Mouse (Mus musculus) left cerebral cortex, postnatal 14 days (tissue): Measurements from ENCODE around the gene Tmcc1. TPM values are rescaled to one million over a fixed set of nuclear protein-coding genes. Genes with fewer than 3 reads are reported as not detected.

Experiments used
- DNase-seq, 2 experiments: peaks; one replicate each; pipeline ENCODE4 v3.0.0; 2021 to 2022; ENCODE audit warnings: low spot score in 2 of 2, mixed read lengths in 1 of 2
- intact Hi-C: fragments of 180-260 bp; cut with DNase I; formaldehyde crosslinking; loops from one replicate; pipeline ENCODE4 v1.15.1; 2025
- total RNA-seq, 2 experiments: library from RNA; stranded (reverse); gene quantifications; 2 replicates each; pipeline ENCODE4 v1.2.3; 2021

Gene Tmcc1
- total RNA-seq, 2 experiments from 2014 or later = 57.1 to 60.6 TPM

DNA sequence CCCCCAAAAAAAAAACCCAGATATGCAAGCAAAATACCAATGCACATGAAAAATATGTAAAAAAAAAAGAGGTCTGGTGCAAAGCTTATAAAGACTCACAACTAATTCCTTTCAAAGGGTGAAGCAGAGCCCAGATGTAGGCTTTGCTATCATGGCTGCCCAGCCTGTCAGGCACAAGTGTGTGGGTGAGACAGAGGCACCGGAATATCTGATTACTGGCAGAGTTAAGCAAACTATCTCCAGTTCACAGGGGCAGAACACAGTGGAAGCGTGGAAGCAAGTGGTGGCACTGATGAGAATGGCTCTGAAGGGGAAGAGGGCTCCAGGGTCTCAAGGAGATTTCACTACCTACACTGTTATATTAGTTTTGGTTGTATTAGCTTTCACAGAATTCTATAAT lies 155.1 kb downstream of the Tmcc1 start:
- DNase-seq = no peak
- intact Hi-C loops = no loop called here

DNA sequence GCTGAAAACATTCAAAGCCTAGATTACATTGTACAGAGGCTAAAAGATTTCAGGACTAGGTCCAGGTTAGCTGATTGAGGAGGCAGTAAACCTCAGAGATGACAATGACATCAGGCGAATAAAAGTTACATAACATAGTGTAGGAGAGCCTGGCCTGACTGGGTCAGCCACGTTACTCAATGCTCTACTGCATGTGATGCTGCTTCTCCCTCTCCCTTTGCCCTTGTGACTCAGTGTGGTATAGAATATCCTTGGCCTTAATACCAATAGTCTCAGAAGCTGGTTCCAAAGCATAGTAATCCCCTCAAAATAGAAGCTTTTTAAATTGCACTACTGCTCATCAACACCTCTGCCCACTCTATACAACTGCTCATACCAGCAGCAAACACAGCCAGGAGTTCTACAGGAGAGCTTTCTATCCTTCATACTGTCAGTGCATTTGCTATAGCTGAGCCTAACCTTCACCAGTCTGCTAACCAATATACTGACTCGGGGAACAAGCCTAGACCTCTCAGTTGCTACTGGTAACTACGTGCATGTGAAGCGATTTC lies 155.9 kb downstream of the Tmcc1 start:
- intact Hi-C loops = no loop called here
- peak in 1 of 2 experiments; percentile 24 for DNase-seq

DNA sequence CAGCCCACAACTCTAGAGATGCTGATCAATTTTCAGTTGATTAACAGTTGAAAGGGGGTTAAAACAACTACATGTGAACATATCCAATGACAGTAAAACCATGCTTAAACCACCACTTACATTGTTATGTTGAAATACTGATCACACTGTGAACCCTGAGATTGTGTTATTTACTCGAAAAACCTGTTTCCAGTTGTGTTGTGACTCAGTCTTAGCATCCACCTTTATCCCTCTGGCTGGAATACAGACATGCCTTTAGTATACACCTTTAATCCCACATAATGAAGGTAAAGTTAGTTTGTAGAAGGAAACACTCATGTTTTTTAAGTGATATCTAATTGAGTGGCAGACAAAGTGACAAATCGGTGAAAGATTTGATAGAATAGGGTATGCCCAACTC lies 156.7 kb downstream of the Tmcc1 start:
- no peak for DNase-seq
- intact Hi-C loops = no loop called here

DNA sequence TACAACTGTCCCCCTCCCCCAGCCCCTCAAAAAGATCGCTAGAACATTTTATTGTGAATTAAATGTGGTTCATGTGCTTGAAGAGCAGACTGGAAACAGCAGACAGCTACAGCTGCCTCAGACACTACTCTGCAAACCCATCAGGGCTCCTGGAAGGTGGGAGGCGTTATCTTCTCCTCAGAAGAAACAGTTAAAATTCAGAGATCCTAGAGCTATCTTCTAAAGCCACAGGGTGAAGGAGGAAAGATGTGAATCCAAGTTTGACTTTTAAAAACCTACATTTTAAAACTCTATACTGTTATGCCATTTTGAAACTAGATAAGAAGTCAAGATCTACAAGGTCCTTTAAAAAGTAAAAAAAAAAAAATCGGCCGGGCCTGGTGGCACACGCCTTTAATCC lies 162.2 kb downstream of the Tmcc1 start:
- no peak for DNase-seq
- intact Hi-C loops = no loop called here

DNA sequence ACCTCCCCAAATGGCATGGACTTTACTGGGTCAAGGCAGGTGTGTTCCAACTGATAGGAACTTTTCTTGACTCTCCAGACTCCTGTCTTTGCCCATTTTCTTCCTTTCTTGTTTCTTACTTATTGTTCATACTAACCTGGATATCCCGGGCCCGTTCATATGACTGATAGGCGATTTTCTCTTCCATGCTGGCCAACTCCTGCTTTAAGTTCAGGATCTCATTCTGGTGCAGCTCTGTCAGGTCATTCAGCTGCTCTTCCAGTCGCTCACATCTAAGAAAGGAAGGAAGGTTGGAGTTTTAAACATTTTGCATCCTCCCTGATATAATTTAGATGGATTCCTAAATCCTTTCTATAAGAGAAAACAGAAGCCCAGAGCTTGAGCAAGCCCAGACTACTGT lies 168.6 kb downstream of the Tmcc1 start:
- no peak for DNase-seq
- intact Hi-C loops = loop anchor here (5.0 kb wide), 1 partner anchor 103 kb away; no protein-coding TSS in a partner anchor

DNA sequence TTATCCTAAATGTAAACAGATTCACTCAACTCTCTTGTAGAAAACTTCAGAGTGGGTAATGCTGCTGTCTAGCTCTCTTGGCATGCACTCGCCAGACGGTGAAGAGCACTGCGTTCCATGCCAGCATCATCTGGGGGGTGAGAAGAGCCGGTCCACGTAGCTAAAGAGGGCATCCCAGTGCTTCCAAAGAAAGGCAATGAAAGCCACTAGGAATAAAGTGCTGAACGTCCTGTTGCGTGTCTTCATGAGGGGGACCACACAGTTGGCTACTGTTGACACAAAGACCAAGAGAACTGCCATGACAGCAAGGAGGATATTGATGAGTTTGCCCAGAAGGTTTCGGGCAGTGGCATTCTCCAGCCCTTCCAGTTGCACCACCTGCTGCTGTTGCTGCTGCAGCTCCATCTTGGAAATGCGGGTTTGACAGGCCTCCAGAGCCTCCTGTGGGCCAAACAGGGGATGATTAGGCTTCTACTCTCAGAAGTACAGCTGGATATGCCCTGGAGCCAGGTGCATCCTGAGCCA lies 171.3 kb downstream of the Tmcc1 start:
- DNase-seq = no peak
- intact Hi-C loops = no loop called here

DNA sequence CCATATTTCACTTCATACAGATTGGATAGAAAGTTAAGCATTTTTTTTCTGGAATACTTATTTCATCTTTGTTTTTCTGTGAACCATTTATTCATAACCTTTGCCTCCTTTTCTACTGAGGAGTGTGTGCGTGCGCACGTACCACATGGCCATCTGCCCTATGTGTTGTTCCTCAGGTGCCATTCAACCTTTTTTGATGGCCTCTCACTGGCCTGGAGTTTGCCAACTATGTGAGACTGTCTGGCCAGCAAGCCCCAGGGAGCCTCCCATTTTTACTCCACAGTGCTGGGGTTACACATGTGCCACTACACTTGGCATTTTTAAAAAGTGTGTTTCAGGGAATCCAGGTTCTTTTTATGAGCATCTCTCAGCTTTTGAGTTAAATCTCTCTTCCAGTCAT lies 177.4 kb downstream of the Tmcc1 start:
- no peak for DNase-seq
- intact Hi-C loops = loop anchor here (10.0 kb wide), 1 partner anchor 209 kb away; no protein-coding TSS in a partner anchor

DNA sequence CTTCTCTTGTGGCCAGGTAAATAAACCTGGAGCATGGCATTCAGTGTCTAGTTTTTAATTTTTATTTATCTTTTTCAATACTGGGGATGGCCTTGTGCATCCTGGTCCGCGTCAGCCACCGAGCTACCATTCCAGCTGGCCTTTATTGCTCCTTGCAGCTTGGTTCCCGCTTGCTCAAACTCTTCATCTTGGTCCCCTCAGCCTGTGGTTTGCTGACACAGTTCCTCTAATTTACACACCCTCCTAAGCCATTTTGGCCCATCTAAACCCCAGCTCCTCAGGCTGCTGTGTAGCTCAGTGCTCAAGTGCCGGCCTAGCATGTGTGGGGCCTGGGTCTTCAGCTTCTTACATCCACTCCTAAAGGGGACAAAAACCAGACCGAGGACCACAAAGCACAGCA lies 179.2 kb downstream of the Tmcc1 start:
- intact Hi-C loops = loop anchor here (5.0 to 10.0 kb wide), 2 partner anchors 178 to 211 kb away; partner anchors contain the start of gene Tmcc1
- no peak for DNase-seq

DNA sequence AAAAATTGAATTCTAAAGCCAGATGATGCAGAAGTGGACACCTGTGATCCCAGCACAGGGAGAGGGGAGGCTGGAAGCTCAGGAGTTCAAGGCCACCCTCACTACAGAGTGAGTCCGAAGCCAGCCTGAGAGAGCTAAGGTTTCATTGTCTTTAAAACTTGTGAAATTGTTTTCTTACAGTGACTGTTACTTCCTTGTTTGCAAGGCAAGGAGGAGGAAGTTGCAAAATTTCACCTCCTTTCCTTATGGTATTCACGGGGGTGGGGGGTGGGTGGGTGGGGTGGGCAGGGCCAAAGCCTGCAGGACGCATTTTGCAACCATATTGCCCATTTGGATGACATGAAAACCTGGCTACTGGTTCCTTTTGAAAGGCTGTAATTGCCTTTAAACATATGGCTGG lies 179.6 kb downstream of the Tmcc1 start:
- DNase-seq = no peak
- intact Hi-C loops = loop anchor here (5.0 to 10.0 kb wide), 2 partner anchors 179 to 211 kb away; partner anchors contain the start of gene Tmcc1

DNA sequence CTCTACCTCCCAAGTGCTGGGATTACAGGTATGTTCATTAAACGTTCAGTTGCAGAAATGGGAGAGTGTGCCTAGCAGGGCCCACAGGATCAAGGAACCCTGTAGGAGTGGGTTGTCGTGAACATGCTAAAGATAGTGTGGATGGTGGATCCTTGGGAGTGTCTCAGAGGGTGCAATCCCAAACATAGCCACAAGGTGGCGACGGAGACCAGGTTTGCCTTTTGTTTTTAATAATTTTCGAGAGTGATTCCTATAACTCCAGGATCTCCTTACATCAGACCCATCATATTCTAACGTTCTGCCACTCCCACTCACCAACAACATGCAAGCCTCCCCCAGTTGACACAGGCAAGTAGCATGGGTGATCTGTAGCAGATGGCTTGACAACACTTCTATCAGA lies 182.7 kb downstream of the Tmcc1 start:
- DNase-seq = peak; percentile 92 to 93
- intact Hi-C loops = loop anchor here (2.0 to 10.0 kb wide), 3 partner anchors 118 to 214 kb away; partner anchors contain the start of gene Tmcc1

DNA sequence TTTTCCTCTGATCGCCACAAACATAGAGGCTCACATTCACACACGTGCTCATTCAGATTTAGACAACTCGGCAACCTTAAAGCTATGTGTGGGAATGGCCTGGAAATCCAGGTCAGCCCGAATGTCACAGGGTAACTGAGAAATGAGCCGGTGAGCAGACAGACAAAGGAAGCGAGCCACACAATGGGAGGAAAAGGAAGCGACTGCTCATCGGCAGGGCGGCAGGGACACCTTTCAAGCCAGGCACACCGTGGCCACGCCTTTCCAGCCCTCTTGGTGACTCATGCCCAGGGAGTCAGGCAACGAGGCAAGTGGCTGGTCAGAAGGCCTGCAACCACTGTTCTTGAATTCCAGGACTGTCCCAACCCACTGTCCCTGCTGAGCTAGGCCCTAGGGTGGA lies 183.9 kb downstream of the Tmcc1 start:
- no peak for DNase-seq
- intact Hi-C loops = no loop called here

DNA sequence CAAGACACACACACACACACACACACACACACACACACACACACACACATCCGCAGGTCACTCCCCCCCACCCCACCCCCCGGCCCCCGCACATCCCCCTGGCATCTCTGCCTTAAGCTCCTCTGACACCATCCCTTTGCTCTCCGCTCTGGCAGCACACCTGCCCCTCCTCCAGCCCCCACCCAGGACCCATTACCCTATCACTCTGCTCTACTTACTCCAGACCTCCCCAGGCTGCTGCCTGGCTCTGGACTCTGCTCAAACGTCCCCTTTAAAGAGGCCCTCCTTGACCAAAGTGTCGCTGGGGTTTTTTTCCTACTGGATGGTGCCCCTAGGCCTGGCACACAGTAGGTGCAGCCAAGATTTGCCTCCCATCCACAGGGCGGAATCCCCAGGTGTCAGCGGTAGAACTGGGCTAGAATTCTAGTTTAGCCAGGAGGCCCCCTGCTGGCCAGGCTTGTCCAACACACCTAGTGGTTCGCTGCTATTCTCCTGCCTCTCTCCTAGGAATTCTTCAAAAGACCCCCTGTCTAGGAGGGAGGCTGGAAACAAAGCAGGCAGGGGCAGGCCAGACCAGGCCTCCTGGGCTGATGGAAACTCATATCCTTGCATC lies 185.6 kb downstream of the Tmcc1 start:
- DNase-seq = peak in 1 of 2 experiments; percentile 73
- intact Hi-C loops = no loop called here

DNA sequence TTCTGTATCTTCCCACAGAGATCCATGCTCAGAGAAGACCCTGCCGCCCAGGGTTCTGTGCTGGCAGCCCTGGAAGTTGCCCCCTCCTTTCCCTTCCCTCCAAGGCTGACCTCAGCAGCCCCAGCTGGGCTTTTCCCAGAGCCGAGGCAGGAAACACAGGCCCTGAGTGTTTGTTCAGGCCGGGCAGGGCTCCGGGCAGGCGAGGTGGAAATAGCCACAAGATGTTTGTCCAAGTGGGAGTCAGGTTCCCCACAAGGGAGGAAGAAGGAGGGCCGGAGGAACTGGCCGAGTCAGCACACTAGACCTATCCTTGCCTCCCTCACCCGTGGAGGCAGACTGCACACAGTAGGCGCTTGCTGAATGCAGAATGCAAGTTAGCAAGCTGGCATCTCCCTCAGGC lies 186.6 kb downstream of the Tmcc1 start:
- DNase-seq = no peak
- intact Hi-C loops = no loop called here

DNA sequence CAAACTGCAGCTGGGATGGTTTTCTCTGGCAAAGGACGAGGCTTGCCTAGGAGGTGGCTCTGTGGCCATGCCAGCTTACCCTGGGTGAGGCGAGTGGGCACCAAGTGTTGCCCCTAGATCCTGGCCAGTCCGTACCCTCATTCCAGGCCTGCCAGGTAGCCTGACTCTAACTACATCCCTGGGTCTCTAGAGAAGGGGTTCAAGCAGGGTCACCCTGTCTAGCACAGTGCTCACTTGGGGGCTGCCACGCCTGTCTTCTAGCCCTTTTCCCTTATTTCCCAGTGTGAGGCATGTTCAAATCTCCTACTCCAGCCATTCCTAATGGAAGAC lies 187.4 kb downstream of the Tmcc1 start:
- no peak for DNase-seq
- intact Hi-C loops = no loop called here

DNA sequence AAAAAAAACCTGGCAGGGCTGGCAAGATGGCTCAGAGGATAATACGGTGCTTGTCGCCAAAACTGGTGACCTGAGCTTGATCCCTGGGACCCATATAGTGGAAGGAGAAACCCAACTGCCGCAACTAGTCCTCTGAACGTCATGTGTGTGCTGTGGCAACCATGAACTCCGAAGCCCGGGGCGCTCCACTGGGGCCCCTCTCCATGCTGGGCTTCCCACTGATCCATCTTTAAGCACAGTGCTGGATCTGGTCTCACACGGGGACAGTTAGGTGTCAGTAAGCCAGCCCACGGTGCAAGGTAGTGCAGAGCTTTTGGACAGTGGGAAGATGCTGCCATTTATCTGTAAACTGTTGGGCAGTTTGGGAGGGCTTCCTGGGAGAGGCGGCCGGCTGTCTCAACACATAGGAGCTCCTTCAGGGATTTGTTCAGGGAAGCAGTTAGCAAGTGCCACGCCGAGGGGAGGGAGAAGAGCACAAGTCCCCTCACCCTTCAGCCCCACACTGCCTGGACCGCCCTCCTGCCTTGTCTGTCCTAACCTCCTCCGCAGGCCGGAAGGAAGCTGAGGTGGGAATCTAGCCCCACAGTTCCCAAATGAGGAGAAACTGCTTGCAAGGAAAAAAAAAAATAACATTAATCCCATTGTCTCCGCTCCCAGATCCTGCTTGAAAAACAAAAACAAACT lies 187.9 kb downstream of the Tmcc1 start:
- intact Hi-C loops = no loop called here
- DNase-seq = no peak

DNA sequence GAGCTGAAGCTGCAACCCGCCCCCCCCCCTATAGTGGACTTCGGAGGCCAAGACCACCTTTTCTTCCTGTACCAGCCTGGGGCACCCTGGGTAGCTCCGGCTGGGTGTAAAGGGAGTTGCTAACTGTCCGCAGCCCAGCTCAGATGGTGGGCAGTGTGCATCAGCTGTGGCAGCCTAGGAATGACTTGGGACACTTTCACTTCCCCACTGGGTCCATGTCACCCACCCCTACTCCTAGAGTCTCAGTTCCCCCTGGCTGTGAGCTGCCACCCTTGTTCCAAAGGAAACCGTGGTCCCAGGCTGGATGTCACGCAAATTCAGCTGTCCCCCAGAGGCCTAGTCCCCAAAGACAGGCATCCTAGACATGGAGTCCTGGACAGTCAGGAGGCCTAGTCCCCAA lies 188.6 kb downstream of the Tmcc1 start:
- intact Hi-C loops = no loop called here

DNA sequence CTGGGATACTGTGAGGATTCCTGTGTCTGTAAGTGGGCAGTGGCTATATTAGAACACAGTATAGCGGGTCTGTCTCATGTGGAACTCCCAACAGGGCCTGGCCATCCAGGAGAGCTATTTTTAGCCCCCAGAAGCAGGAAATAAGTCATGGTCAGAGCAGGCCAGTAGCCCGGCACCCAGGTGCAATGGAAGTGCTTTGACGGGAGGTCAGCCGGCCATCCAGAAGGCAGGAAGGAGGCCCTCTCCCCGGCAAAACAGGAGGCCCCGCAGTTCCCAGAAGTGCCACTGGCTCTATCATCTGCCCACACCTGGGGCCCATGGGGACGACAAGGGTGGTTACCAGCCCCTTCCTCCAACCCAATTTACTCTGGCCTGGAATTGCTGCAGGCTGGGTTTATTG lies 189.2 kb downstream of the Tmcc1 start:
- intact Hi-C loops = no loop called here
- no peak for DNase-seq

More for the DNA sequence above, 188.6 kb downstream of the Tmcc1 start:
- no peak for DNase-seq

DNA sequence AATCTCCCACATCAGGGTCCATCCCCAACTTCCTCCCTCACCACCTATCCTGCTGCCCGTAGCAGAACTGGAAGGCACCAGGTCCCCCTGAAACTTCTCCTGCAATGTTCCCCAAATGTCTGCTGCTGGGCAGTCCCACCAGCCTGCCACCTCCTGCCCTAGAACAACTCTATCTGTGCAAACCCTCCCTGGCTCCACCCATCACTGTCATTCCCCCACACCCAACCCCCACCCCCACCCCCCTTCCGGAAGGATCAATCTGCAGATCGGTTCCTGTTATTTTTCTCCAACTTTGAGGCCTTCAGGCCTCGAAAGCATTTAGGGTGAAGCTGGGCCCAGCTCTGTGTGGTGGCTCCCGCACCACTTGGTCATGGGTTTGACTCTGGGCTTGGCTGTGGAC lies 189.8 kb downstream of the Tmcc1 start:
- intact Hi-C loops = no loop called here
- no peak for DNase-seq

DNA sequence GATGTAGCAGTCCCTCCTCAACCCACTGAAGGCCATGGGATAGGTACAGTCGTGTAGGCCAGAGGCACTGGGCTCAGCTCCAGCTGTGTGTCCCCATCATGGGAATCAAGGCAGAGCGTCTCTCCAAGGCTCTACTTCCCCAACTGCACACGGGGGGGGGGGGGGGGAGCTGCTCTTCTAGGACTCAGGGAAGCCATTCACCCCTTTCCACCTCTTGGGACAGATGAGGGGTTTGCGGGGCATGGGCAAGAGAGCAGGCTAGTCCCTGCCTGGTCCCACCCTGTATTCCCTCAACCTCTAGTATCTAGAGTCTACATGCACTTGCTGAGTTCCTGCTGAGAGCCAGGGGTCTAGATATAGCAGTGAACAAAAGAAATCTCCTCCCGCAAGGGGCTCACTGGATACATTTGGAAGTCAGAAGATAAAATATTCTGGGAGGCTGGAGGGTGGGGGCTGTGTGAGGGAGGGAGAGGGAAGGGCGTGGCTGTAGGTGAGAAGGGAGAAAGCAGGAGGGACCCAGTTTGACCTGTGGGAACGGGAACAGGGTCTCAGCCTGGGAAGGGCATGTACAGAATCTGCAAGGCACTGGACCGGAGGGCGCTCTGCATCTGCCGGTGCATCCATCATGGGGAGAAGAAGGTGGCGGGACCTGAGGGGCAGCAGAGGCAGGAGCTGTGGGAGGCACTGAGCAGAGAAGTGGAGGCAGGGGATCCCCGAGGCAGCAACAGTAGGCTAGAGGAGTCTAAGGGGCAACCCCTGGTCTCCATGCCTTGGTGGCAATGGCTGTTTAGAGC lies 190.8 kb downstream of the Tmcc1 start:
- no peak for DNase-seq
- intact Hi-C loops = no loop called here

DNA sequence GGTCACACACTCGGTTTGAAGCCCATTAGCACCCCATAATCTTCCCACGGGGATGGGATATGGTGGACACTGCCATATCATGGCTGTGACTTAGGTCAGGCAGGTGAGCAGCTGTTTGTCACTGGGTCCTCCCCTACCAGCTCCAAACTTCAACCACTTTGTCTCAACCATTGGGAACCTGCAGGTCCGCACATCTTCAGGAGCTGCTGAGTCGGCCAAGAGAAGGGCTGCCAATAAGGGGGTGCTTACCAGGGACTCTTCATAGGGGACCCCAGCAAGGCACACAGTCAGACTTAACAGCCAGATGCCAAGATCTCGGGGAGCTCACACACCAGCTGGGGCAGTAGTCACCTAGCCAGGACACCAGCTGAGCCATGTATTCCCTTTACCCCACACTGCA lies 192.4 kb downstream of the Tmcc1 start:
- intact Hi-C loops = no loop called here
- no peak for DNase-seq
